Mouse (Mus musculus) CD8-positive naive resting alpha-beta T cell, adult 57 days (primary cell): ENCODE results near the gene Hectd2. TPM values are rescaled to one million over a fixed set of nuclear protein-coding genes. Genes with fewer than 3 reads are reported as not detected.

Experiments used
- total RNA-seq: library from RNA; stranded (reverse); gene quantifications from one replicate; pipeline ENCODE4 v1.2.4, GENCODE M21; 2023

Hectd2 gene
- total RNA-seq: 2.3 TPM

DNA sequence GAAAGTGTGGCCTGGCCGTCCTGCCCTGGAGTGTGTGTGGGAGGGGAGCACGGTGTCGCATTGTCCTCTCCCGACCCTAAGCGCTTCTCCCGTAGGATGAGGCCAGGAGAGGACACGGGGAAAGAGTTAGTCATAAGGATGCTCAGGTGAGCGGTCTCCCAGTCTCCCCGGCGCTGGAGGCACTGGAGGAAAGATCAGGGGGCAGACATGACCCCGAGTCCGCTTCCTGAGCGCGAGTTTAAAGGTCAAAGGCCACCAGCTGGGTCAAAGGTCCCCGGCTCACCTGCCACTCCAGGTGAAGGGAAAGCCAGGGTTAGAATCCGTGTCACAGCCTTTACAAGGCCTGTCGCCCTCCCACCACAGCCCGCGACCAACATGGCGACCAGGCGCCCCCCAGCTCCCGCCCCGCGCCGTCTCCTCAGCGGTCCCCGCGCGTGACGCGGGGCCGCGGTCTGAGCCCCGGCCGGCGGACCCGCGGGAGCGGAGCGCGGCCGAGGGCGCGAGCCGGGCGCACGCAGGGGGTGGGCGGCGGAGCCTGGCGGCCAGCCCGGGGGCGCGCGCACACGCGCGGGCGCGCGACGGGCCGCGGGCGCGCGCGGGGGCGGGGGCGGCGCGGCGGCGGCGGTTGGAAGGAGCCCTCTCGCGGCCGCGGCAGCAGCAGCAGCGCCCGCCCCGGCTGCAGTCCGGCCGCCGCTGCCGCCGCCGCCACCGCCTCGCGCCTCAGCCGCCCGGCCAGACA, at the start of gene Hectd2:
Hectd2 (plus strand) TSS at position 594 of the 739 bp plus-strand sequence.

Other genes starting within 250 kb of the Hectd2 start
- gene Pcgf5, start 206.3 kb upstream of the Hectd2 start, total RNA-seq: 61.4 TPM
- gene Ppp1r3c, start 182.0 kb downstream of the Hectd2 start, total RNA-seq: not detected